Mouse (Mus musculus) frontal cortex, postnatal 10 days (tissue): ENCODE measurements at regions not wholly inside any gene's neighbourhood (a gene's known extent, or its start where the extent isn't known, plus 50 kb on each side); places are given as distances from the start of the nearest gene placed in this dataset.

Experiments used
- DNase-seq, 2 experiments: peaks; one replicate each; pipeline ENCODE4 v3.0.0; 2022; ENCODE audit warnings: low spot score in 2 of 2, mixed read lengths in 1 of 2

DNA sequence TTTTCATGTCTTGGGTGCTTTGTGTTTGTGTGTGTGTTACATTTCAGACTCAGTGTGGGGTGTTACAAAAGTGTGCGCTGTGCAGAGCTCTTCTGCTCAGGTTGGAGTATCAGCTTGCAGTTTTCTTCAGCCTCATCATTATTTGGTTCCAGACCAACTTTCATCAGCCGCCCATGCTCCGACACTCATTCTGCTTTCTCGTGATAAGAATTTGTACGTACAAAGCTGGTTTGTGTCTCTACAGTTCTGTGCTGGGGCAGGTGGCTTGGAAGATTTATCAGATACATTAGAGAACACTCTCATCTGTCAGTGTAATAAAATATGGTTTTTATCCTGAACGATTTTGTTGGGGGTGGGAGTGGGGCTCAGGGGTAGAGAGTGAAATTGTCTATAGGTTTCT lies 332.8 kb upstream of the Tnp1 start:
- DNase-seq, result no peak

DNA sequence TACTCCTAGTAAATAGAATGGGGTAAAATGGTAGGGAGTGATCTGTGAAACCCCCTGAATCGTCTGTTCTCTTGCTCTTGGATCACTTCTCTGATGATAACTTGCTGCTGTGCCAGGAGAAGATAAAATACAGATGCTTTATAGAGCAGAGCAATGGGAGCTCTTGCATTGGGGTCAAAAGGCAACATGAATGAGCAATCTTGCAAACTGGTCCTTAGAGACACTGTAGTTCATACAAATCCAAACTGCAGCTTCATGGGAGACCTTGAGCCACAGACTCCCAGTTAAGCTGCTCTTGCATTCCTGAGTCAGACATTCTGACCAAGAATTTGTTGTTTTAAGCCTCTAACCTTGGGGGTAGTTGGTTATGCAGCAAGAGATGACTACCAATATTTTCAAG lies 328.9 kb upstream of the Tnp1 start:
- no peak for DNase-seq

GRCm38 (mm10) chr1:73341911-73342310 lies 326.2 kb upstream of the Tnp1 start:
- DNase-seq, result no peak

DNA sequence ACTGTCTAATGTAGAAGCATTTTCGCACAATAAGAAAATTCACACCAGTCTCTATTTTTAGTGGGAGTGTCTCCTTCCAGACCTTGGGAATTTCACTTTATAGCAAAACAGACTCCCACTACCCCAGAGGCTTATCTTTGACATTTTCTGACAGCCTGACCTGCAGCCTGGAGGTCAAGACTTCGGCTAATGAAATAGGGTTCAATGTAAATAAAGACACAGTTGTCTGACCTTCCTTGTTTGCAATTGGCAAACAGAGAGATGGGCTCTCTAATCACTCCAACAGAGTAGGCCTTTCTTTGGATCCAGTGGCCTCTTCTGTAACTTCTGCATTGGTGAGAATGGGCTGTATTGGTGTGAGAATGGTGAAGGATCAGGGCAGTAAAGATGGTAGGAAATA lies 321.7 kb upstream of the Tnp1 start:
- DNase-seq, result no peak

DNA sequence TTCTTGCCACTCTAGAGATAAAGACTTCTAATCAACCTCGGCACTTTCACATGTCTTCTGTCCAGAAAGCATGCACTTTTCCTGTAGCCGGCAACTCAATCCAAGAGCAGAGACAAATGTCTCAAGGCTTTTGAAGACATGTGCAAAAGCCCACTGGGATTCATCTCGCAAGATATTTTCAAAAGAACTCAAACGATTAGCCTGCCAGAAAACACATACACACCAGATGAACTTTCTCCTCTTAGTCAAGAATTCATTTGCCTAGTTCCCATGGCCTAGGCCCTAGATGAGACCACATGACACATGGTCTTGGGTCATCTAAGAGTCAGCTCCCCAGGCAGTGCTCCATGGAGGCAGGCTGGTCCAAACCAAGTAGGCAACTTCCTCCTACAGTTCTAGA lies 293.8 kb upstream of the Tnp1 start:
- no peak for DNase-seq

GRCm38 (mm10) chr1:73308420-73308819 lies 292.7 kb upstream of the Tnp1 start:
- DNase-seq, result no peak

DNA sequence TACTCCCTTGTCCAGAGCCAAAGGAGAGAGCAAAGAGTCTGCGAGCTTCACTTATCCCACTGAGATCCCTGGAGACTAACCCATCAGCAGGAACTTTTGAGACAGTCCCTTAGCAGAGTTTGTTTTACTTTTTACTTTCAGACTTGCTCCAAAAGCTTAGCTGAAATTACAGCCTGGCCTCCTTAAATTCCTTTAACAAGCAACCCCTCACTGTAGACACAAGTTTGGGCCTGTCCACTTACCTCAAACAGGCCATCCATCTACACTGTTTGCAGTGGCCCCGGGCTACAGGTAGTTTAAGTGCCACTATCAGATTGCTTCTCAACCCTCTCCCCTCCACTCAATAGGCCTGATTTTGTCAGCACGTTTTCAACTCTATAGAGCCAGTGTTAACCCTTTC lies 291.5 kb upstream of the Tnp1 start:
- no peak for DNase-seq

- DNase-seq, result no peak
Observed at GRCm38 (mm10) chr1:73299978-73300688, 284.4 kb upstream of the Tnp1 start.

DNA sequence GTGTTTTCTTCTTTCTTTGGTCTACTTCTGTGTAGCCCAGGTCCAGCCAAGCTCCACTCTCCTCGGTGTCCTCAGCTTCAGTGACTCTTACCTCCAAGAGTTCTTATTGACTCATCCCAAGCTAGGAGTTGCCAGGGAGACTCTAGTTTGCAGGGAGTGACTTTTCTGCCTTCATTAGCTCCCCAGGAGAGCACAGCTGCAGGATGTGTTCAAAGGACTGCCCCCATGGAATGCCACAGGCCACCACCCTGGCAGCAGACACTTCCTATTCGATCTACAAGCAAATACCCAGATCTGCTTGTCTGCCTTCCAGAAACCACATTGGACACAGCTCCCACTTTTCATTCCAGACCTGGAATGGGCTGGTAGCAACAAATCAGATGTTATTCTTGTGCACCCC lies 269.6 kb upstream of the Tnp1 start:
- DNase-seq, result no peak

DNA sequence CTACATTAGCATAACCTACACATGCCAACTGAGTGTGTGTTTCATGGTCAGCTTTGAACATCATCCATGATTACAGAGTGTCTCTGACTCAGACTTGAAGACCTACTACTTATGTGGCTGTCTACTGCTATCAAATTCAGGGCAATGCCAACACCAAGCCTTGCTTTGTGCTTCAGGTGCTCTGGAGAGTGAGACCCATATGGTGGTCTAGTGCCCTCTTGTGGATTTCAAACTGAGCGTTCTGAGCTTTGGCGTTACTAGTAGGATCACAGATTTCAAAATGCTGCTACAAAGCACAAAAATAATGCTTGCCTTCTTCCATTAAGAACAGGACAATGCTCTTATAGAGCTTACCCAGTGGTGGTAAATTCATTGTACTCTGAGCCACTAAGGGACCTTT lies 258.8 kb upstream of the Tnp1 start:
- peak in 1 of 2 experiments; percentile 14 for DNase-seq

- DNase-seq, result no peak
Observed at GRCm38 (mm10) chr1:73270787-73271391, 255.2 kb upstream of the Tnp1 start.

GRCm38 (mm10) chr1:73269051-73269755 lies 253.5 kb upstream of the Tnp1 start:
- no peak for DNase-seq

DNA sequence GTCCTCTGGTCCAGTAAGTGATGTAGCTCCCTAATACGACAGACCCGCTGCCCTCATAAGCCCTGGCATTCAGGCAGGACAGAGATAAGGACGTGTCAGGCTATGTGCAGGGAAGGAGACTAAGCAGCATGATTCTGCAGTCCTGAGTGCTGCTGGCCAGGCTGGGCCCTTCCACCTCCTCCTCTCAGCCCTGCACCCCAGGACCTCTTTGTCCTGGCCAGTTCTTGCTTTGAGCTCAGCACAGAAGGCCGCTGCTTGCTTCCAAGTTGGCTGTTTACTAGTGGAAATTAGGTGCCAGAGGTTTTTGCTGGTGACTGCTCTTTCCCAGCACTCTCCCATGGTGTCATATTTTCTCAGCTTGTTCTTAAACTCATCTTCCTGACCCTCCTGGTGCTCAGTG lies 249.3 kb upstream of the Tnp1 start:
- peak; percentile 9 to 28 for DNase-seq

DNA sequence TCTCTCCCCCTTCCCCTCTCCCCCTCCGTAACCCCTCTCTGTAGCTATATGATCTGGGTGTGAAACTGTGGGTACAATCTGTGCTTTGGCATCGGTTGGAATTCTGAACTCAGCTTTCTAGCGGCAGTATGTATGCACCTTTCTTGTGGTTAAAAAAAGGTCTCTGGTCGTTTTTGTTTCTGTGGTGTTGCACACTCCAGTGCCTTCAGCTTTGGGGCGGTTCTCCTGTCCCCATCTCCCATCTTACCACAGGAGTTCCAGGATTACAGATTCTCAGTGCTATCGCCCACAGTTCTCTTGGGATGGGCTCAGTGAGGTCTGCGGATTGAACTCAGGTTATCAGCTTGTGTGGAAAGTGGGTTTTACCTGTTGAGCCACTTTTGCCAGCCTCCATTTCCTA lies 248.5 kb upstream of the Tnp1 start:
- no peak for DNase-seq

DNA sequence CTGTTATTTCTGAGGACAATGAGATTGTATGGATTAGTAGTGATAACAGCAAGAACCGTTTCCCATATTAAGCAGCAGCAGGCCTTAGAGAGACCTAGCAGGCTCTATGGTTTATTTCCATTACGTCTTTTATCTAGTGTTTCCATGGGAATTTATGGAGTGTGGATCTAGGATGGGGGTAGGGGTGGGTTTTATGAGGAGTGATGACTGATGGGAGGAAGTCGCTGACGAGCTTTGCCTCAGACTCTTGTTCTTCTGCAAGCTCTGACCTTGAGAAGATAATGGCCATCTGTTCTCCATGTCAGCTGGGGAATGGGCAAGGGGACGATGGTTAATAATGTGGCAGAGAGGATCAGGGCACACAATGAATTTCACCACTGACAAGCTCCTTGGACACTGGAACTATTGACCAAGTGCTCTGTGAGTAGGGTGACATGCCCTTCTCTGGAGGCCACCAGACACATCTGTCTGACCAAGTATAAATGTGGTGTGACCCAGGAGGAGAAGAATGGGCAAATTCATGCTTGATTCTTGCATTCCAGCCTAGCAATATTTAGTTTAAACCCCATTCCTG lies 243.9 kb upstream of the Tnp1 start:
- no peak for DNase-seq

GRCm38 (mm10) chr1:73257263-73257662 lies 241.6 kb upstream of the Tnp1 start:
- DNase-seq, result no peak

GRCm38 (mm10) chr1:73251911-73252356 lies 236.2 kb upstream of the Tnp1 start:
- no peak for DNase-seq

DNA sequence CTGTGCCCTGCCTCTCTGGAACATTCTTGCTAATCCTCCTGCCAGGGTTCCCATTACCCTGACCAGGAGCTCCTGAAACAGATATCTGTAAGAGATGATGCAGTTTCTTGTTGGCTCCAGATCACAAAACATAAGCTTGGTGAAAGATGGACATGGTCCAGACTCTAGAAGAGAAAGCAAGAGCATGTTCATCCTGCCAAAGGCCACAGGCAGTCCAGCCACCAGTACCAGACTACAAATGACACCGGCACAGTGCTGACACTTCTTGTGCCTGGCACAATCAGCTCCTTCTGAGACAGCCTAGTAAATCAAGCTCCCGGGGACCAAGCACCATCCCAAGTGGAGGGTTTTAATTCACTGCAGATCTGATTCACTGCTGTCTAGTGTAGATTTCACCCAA lies 228.3 kb upstream of the Tnp1 start:
- DNase-seq, result no peak

- peak in 1 of 2 experiments; percentile 14 for DNase-seq
Observed at GRCm38 (mm10) chr1:73242290-73242689, 226.6 kb upstream of the Tnp1 start.

GRCm38 (mm10) chr1:73236867-73237266 lies 221.2 kb upstream of the Tnp1 start:
- no peak for DNase-seq

DNA sequence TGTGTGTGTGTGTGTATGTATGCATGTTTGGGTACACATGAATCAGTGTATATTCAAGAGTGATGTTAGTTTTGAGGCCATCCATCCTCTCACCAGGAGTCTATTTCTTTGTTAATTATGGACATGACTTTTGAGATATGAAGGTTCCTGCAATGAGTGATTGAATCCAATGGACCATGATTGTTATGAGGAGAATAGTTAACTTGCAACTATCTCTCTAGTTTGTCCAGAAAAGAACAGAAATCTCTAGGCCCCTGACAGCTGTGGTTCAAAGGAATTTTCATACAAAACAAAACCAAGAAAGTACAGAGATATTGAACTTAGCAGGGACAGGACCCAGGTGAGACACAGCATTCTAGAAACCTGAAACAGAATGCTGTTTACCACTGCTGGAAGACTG lies 217.9 kb upstream of the Tnp1 start:
- no peak for DNase-seq

DNA sequence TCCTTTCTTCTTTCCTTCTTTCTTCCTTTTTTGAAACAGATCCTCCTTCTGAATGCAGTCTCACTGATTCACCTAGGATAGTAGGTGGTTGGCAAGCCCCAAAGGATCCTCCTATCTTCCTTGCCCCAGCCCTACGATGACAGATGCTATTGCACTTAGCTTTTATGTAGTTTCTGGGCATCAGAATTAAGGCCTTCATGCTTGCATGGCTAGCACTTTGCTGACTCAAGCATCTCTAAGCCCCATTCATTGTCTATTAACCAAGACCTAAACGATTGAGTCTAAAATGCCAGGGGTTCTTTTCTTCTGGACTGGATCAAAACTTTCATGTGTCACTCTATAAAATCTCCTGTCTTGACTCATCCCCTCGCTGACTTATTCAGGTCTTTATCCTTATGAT lies 217.3 kb upstream of the Tnp1 start:
- no peak for DNase-seq

GRCm38 (mm10) chr1:73230611-73231010 lies 214.9 kb upstream of the Tnp1 start:
- no peak for DNase-seq
